Mouse (Mus musculus): ENCODE results near the gene Defb28. TPM values are rescaled to one million over a fixed set of nuclear protein-coding genes. Genes with fewer than 3 reads are reported as not detected.

Defb28 gene
- polyA plus RNA-seq, 1 experiment from 2014 or later: not detected

Other genes starting within 250 kb of the Defb28 start
- 23.7 and 24.2 TPM in 2 replicates for gene Tbc1d20, start 224.4 kb upstream of the Defb28 start, polyA plus RNA-seq (2014; fragmentation: Nextera tagmentation; extraction: Ambion mirVana)
- 64.7 and 70.6 TPM in 2 replicates for gene Rbck1, start 185.6 kb upstream of the Defb28 start, polyA plus RNA-seq (2014; fragmentation: Nextera tagmentation; extraction: Ambion mirVana)
- gene Trib3, start 174.2 kb upstream of the Defb28 start, polyA plus RNA-seq (2014; fragmentation: Nextera tagmentation; extraction: Ambion mirVana): 0.86 and 1.7 TPM in 2 replicates
- gene Nrsn2, start 141.6 kb upstream of the Defb28 start, polyA plus RNA-seq (2014; fragmentation: Nextera tagmentation; extraction: Ambion mirVana): 8.2 and 8.5 TPM in 2 replicates
- 18.6 and 20.7 TPM in 2 replicates for gene Sox12, start 120.2 kb upstream of the Defb28 start, polyA plus RNA-seq (2014; fragmentation: Nextera tagmentation; extraction: Ambion mirVana)
- gene Zcchc3, start 103.2 kb upstream of the Defb28 start, polyA plus RNA-seq (2014; fragmentation: Nextera tagmentation; extraction: Ambion mirVana): 42.9 and 45.9 TPM in 2 replicates
- 2.9 and 3.8 TPM in 2 replicates for gene 6820408C15Rik, start 102.7 kb upstream of the Defb28 start, polyA plus RNA-seq (2014; fragmentation: Nextera tagmentation; extraction: Ambion mirVana)
- gene Defb23, start 53.6 kb upstream of the Defb28 start, polyA plus RNA-seq (2014; fragmentation: Nextera tagmentation; extraction: Ambion mirVana): not detected in 2 replicates
- gene Defb20, start 41.2 kb upstream of the Defb28 start, polyA plus RNA-seq (2014; fragmentation: Nextera tagmentation; extraction: Ambion mirVana): not detected in 2 replicates
- gene Defb22, start 28.1 kb upstream of the Defb28 start, polyA plus RNA-seq (2014; fragmentation: Nextera tagmentation; extraction: Ambion mirVana): not detected in 2 replicates
- not detected in 2 replicates for gene Defb26, start 6.6 kb upstream of the Defb28 start, polyA plus RNA-seq (2014; fragmentation: Nextera tagmentation; extraction: Ambion mirVana)
- gene Defb29, start 21.8 kb downstream of the Defb28 start, polyA plus RNA-seq (2014; fragmentation: Nextera tagmentation; extraction: Ambion mirVana): not detected in 2 replicates
- gene Gm17416, start 51.1 kb downstream of the Defb28 start, polyA plus RNA-seq (2014; fragmentation: Nextera tagmentation; extraction: Ambion mirVana): not detected in 2 replicates
- not detected in 2 replicates for gene Defb21, start 54.5 kb downstream of the Defb28 start, polyA plus RNA-seq (2014; fragmentation: Nextera tagmentation; extraction: Ambion mirVana)
- gene Defb19, start 62.1 kb downstream of the Defb28 start, polyA plus RNA-seq (2014; fragmentation: Nextera tagmentation; extraction: Ambion mirVana): not detected in 2 replicates
- not detected in 2 replicates for gene Defb45, start 81.1 kb downstream of the Defb28 start, polyA plus RNA-seq (2014; fragmentation: Nextera tagmentation; extraction: Ambion mirVana)
- gene Defb36, start 86.1 kb downstream of the Defb28 start, polyA plus RNA-seq (2014; fragmentation: Nextera tagmentation; extraction: Ambion mirVana): not detected in 2 replicates
- not detected in 2 replicates for gene Defb25, start 104.8 kb downstream of the Defb28 start, polyA plus RNA-seq (2014; fragmentation: Nextera tagmentation; extraction: Ambion mirVana)
- gene Rem1, start 108.7 kb downstream of the Defb28 start, polyA plus RNA-seq (2014; fragmentation: Nextera tagmentation; extraction: Ambion mirVana): 0.29 and 0.62 TPM in 2 replicates
- 124 and 138 TPM in 2 replicates for gene H13, start 151.2 kb downstream of the Defb28 start, polyA plus RNA-seq (2014; fragmentation: Nextera tagmentation; extraction: Ambion mirVana)
- gene Mcts2, start 168.8 kb downstream of the Defb28 start, polyA plus RNA-seq (2014; fragmentation: Nextera tagmentation; extraction: Ambion mirVana): 43.9 and 48.5 TPM in 2 replicates
- 166 and 168 TPM in 2 replicates for gene Id1, start 218.0 kb downstream of the Defb28 start, polyA plus RNA-seq (2014; fragmentation: Nextera tagmentation; extraction: Ambion mirVana)
- 4.1 and 4.4 TPM in 2 replicates for gene Cox4i2, start 235.9 kb downstream of the Defb28 start, polyA plus RNA-seq (2014; fragmentation: Nextera tagmentation; extraction: Ambion mirVana)